Mouse (Mus musculus) kidney, adult 2 months (tissue): ENCODE data around the gene Znrd1as. TPM values are rescaled to one million over a fixed set of nuclear protein-coding genes. Genes with fewer than 3 reads are reported as not detected.
A peak's percentile ranks its signal among the peaks of the same experiment; 100 is the strongest.

ENCODE experiments used
- DNase-seq: peaks from one replicate; pipeline ENCODE4 v3.0.0; 2021
- H3K27ac ChIP-seq: fragments of 200-500 bp; 2 replicates; pipeline ENCODE4 v1.5.1; 2012; ENCODE audit warnings: low read depth, low read length, control low read depth, inconsistent platforms; ENCODE audit not compliant: insufficient read depth
- H3K27me3 ChIP-seq: fragments of 200-500 bp; replicated peaks from 2 replicates; pipeline ENCODE4 v1.6.1; 2012; ENCODE audit warnings: mild to moderate bottlenecking, moderate library complexity, low read length, inconsistent platforms; ENCODE audit not compliant: control insufficient read depth, insufficient read depth
- H3K36me3 ChIP-seq: fragments of 200-500 bp; 2 replicates; pipeline ENCODE4 v1.6.1; 2012; ENCODE audit warnings: mild to moderate bottlenecking, moderate library complexity, low read length, inconsistent platforms; ENCODE audit not compliant: control insufficient read depth, insufficient read depth
- H3K4me1 ChIP-seq: fragments of 200-500 bp; 2 replicates; pipeline ENCODE4 v1.6.1; 2011; ENCODE audit warnings: low read length; ENCODE audit not compliant: control insufficient read depth, insufficient read depth
- H3K4me3 ChIP-seq: fragments of 200-500 bp; 2 replicates; pipeline ENCODE4 v1.5.1; 2011; ENCODE audit warnings: mild to moderate bottlenecking, low read depth, low read length, control low read depth; ENCODE audit not compliant: insufficient read depth
- CTCF ChIP-seq: fragments of 200-500 bp; conservative IDR thresholded peaks from 2 replicates; pipeline ENCODE4 v1.5.1; 2011; ENCODE audit warnings: low read depth, mild to moderate bottlenecking, control low read depth, low read length, moderate library complexity, mixed read lengths; ENCODE audit not compliant: insufficient read depth, insufficient read length
- POLR2A ChIP-seq: fragments of 200-500 bp; IDR thresholded peaks from one replicate; pipeline ENCODE4 v1.6.1; 2011; ENCODE audit warnings: low read depth, low read length, control low read depth
- WGBS: fragments of 180-500 bp; shearing (Covaris S2); methylation state at CpG from one replicate; pipeline ENCODE4 v1.1.7; 2018; 5-methylcytosine and 5-hydroxymethylcytosine counted together
- polyA plus RNA-seq: library from polyadenylated mRNA; depleted of rRNA; stranded (reverse); fragments of >200 nt; gene quantifications from 2 replicates; pipeline ENCODE4 v1.2.3, GENCODE M21; 2012; rRNA removed

The Znrd1as gene
- polyA plus RNA-seq, 1 experiment, result 4.2 TPM

- TF ChIP-seq CTCF (no peak), POLR2A (no peak)
- H3K4me1 ChIP-seq, result peaks cover 4% of the 10 kb centered on the region; the same call in 1 of the 2 replicates
- H3K4me3 ChIP-seq, result no peak overlapping the region
- H3K27me3 ChIP-seq, result no peaks in the 10 kb centered on the region
- H3K27ac ChIP-seq, result no peak overlapping the region
- DNase-seq, result peak; percentile 69
- WGBS, result 70% methylated on average over 6 of the region's 6 CpGs
- no peaks in the 10 kb centered on the region for H3K36me3 ChIP-seq
These were observed 49.8 kb downstream of the Znrd1as start for GRCm38 (mm10) chr17:37008161-37008560.

DNA sequence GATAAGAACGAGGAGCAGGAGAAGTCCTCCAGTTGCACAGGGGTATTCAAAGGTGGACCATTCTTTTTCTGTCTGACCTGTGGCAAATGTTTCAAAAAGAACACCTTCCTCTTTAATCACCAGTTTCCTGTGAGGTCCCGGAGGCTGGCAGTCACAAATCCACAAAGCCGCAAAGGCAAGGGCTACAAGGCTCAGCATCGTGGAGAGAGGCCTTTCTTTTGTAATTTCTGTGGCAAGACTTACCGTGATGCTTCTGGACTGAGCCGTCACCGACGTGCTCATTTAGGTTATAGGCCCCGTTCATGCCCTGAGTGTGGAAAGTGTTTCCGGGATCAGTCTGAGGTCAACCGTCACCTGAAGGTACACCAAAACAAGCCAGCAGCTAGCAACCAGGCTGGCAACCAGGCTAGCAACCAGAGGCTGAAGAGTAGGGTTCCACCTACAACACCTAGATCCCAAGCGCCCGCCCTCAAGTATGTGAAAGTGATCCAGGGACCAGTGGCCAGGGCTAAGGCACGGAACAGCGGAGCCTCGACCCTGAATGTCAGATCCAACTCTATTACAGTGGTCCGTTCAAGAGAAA, 51.2 kb downstream of the Znrd1as start:
- Histone ChIP-seq H3K27ac (no peak overlapping the region), H3K4me1 (peaks cover 4% of the 10 kb centered on the region; the same call in 1 of the 2 replicates), H3K36me3 (no peaks in the 10 kb centered on the region), H3K27me3 (no peaks in the 10 kb centered on the region), H3K4me3 (no peak overlapping the region)
- WGBS, result 91% methylated on average over 17 of the region's 17 CpGs
- no peak for TF ChIP-seq POLR2A
- TF ChIP-seq CTCF, result no peak
- DNase-seq, result no peak

- H3K36me3 ChIP-seq, result no peaks in the 10 kb centered on the region
- H3K4me1 ChIP-seq, result peaks cover 4% of the 10 kb centered on the region; the same call in 1 of the 2 replicates
- DNase-seq, result no peak
- 84% methylated on average over 3 of the region's 3 CpGs for WGBS
- H3K27ac ChIP-seq, result no peak overlapping the region
- TF ChIP-seq CTCF (no peak), POLR2A (no peak)
- no peaks in the 10 kb centered on the region for H3K27me3 ChIP-seq
- no peak overlapping the region for H3K4me3 ChIP-seq
These were observed 53.3 kb downstream of the Znrd1as start for GRCm38 (mm10) chr17:37011719-37012118.

- TF ChIP-seq CTCF (no peak), POLR2A (no peak)
- no peak overlapping the region for H3K4me3 ChIP-seq
- H3K27me3 ChIP-seq, result no peaks in the 10 kb centered on the region
- H3K36me3 ChIP-seq, result no peaks in the 10 kb centered on the region
- no peak for DNase-seq
- WGBS, result 70% methylated on average over 5 of the region's 5 CpGs
- peaks cover 4% of the 10 kb centered on the region; the same call in 1 of the 2 replicates for H3K4me1 ChIP-seq
- no peak overlapping the region for H3K27ac ChIP-seq
These were observed 53.7 kb downstream of the Znrd1as start for GRCm38 (mm10) chr17:37012141-37012540.

Other genes with a start within 250 kb of the Znrd1as start
- not detected in 2 replicates for gene H2-M10.5, start 185.7 kb upstream of the Znrd1as start, polyA plus RNA-seq
- not detected in 2 replicates for gene H2-M10.6, start 146.4 kb upstream of the Znrd1as start, polyA plus RNA-seq
- gene Trim26, start 121.5 kb upstream of the Znrd1as start, polyA plus RNA-seq, result 27.2 and 30.4 TPM in 2 replicates
- gene Trim15, start 91.4 kb upstream of the Znrd1as start, polyA plus RNA-seq, result 0.22 and 0.38 TPM in 2 replicates
- gene Trim10, start 89.0 kb upstream of the Znrd1as start, polyA plus RNA-seq, result 0.11 TPM in 1 of 2 replicates, not detected in the other
- 0.13 TPM in 1 of 2 replicates, not detected in the other for gene Trim40, start 68.5 kb upstream of the Znrd1as start, polyA plus RNA-seq
- not detected in 2 replicates for gene Trim31, start 60.5 kb upstream of the Znrd1as start, polyA plus RNA-seq
- gene Rnf39, start 15.7 kb upstream of the Znrd1as start, polyA plus RNA-seq, result 0.36 and 0.69 TPM in 2 replicates
- gene Ppp1r11, start 6.9 kb upstream of the Znrd1as start, polyA plus RNA-seq, result 54.9 and 73.8 TPM in 2 replicates
- 26.5 and 33.7 TPM in 2 replicates for gene Znrd1, start within 50 bp of the Znrd1as start, polyA plus RNA-seq
- gene 2410137M14Rik, start 22.6 kb downstream of the Znrd1as start, polyA plus RNA-seq, result 0.25 TPM in 1 of 2 replicates, not detected in the other
- gene H2-M5, start 30.9 kb downstream of the Znrd1as start, polyA plus RNA-seq, result 0.03 and 0.08 TPM in 2 replicates
- 2.0 and 3.0 TPM in 2 replicates for gene Zfp57, start 42.6 kb downstream of the Znrd1as start, polyA plus RNA-seq
- gene Mog, start 64.8 kb downstream of the Znrd1as start, polyA plus RNA-seq, result not detected in 2 replicates
- 21.0 TPM in 2 replicates for gene Gabbr1, start 87.4 kb downstream of the Znrd1as start, polyA plus RNA-seq
- not detected in 2 replicates for gene Olfr90, start 129.9 kb downstream of the Znrd1as start, polyA plus RNA-seq
- gene Olfr91, start 139.7 kb downstream of the Znrd1as start, polyA plus RNA-seq, result not detected in 2 replicates
- gene Olfr92, start 161.5 kb downstream of the Znrd1as start, polyA plus RNA-seq, result not detected in 2 replicates
- not detected in 2 replicates for gene Olfr93, start 202.9 kb downstream of the Znrd1as start, polyA plus RNA-seq
- 0.20 and 1.6 TPM in 2 replicates for gene Ubd, start 235.3 kb downstream of the Znrd1as start, polyA plus RNA-seq
- not detected in 2 replicates for gene Olfr94, start 242.4 kb downstream of the Znrd1as start, polyA plus RNA-seq